Mouse (Mus musculus) erythroblast, embryonic 14.5 days (primary cell): ENCODE data around the gene Radil.

ENCODE experiments used
- GATA1 ChIP-seq: IDR thresholded peaks from 2 replicates; pipeline ENCODE4 v1.6.1; 2012; ENCODE audit warnings: low read length, inconsistent platforms, mixed read lengths
- TAL1 ChIP-seq: IDR thresholded peaks from 3 replicates; pipeline ENCODE4 v1.6.1; 2012; ENCODE audit warnings: low read length, inconsistent platforms, mixed read lengths

DNA sequence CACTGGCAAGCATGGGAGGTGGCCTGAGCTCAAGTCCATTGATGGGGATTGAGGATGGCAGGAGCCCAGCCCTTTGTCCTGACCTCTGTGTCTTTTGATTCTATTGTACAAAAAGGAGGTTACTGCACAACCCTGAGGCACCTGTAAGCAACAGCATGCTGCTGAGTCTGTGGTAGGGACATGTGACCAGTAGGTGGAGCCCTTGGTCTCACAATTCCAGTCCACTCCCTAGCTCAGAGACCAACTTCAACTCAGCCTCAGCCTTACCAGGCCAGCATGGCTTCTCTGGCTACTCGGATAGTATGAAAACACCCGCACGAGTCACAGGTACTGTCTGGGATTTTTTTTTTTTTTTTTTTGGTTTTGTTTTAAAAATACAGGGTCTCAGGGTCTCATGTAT is 48.5 kb downstream of the Radil start:
- no peak for TF ChIP-seq GATA1
- TF ChIP-seq TAL1, result no peak
